Mouse (Mus musculus): ENCODE data around the gene Myh6.

Myh6 gene

DNA sequence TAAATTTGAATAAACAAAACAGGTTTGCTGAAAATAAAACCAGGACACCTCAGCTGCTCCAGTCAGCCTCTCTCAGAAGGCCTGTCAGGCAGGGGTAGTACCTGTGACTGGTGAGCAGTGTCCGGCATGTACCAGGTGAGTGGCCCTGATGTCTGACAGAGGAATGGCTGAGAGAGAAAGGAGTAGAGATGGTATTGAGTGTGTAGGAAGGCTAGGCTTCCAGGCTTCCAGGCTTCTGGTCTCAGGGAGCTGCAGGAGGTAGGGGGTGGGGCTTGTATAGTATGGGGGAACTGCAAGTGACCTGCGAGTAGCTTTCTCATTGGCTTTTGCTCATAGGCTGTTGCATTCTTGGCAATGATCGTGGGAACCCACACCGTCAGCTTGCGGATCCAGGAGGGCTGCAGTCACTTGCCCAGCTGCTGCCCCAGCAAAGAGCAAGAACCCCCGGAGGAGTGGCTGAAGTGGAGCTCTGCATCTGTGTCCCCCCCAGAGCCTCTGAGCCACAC lies 34.0 kb downstream of the Myh6 start, which contains the start of gene Il25:
TSS of gene Il25 (plus strand) at position 51 of the 506 bp plus-strand sequence.
- DNase-seq (ENCODE audit: low spot score): no peak

DNA sequence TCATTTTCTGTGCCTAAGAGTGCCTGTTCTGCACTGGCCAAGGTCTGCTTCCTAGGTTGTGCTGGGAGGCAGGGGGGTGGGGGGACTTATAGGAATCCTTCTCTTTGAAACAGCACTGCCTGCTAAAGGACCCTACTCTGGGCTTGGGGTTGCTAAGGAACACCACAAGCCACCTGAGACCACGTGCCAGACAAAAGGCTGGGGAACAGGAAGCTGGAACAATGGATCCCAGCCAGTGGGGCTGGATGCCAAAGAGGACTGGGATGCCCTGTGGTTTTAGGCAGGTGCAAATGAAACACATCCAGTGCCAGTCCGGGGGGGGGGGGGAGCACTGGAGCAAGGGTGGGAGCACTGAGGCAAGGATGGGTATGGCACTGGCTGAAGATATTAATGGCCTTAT lies 36.3 kb downstream of the Myh6 start:
- no peak for DNase-seq (ENCODE audit: low spot score)

DNA sequence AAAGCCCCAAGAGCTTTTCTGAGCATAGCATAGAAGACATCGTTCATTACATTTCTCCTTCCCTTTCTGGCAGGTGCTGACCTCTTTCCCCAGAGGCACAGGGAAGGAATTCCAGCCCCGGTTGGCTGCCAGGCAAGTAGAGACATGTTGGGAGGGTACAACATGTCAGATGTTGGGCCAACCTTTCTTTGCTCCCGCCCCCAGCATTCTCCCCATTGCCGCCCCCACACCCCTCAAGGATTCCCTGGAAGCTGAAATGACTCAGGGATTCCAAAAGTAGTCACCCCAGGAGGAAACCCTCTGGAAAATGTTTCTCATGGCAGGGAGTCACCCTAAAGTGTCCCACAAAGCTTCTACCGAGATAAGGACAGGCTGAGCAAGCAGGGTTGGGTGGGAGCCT lies 36.9 kb downstream of the Myh6 start:
- no peak for DNase-seq (ENCODE audit: low spot score)

DNA sequence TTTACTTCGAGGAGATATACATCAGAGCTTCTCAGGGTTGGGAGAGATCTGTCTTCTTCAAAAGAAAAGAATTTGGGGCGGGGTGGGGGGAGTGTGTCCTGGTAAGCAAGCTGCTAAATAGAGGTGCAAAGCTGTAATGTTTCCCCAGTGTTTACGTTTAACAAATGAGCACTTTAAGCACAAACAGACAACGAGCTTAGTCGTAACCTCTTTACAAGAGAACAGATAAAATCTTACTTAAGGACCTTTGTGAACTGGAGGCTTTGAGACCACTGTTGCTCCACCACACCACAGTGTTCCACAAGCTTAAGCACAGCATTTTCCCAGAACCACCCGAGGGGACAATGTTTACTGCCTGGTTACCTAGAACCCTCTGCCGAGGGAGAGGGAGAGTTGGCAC lies 39.4 kb downstream of the Myh6 start:
- no peak for DNase-seq (ENCODE audit: low spot score)

DNA sequence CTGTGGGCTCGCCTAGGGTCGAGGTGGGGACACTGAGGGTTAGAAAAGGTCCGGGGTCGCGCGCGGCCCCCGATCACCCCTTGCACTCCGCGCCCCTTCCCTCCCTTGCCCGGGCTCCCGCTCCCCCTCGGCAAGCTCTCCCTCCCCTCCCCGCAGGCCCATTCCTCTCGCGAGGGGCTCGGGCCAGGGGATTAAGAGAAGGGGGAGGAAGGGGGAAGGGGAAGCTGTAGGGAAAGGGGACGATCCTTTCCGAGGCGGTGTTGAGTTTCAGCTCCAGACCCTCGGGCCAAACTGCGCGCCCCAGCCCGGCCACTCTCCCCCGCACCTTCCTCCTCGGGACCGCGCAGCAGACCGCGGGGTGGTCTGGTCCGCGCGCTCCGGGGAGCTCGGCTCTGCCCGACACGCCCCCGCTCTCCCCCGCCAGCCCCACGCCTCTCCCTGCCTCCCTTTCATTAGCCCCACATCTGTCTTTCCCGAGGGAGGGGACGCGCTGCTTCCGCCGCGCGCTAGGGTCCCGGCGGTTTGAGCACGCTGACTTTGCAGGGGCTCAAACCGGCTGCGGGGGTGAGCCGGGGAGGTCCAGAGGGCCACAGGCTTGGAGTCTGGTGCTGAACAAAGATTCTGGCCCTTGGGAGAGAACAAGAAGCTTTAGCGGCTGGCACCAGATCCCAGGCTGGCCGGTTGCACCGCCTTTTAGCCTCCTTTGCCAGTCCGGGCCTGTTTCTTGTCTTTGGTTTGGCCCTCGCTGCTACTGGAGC lies 40.1 kb downstream of the Myh6 start:
- peak; percentile 66 for DNase-seq (ENCODE audit: low spot score)

DNA sequence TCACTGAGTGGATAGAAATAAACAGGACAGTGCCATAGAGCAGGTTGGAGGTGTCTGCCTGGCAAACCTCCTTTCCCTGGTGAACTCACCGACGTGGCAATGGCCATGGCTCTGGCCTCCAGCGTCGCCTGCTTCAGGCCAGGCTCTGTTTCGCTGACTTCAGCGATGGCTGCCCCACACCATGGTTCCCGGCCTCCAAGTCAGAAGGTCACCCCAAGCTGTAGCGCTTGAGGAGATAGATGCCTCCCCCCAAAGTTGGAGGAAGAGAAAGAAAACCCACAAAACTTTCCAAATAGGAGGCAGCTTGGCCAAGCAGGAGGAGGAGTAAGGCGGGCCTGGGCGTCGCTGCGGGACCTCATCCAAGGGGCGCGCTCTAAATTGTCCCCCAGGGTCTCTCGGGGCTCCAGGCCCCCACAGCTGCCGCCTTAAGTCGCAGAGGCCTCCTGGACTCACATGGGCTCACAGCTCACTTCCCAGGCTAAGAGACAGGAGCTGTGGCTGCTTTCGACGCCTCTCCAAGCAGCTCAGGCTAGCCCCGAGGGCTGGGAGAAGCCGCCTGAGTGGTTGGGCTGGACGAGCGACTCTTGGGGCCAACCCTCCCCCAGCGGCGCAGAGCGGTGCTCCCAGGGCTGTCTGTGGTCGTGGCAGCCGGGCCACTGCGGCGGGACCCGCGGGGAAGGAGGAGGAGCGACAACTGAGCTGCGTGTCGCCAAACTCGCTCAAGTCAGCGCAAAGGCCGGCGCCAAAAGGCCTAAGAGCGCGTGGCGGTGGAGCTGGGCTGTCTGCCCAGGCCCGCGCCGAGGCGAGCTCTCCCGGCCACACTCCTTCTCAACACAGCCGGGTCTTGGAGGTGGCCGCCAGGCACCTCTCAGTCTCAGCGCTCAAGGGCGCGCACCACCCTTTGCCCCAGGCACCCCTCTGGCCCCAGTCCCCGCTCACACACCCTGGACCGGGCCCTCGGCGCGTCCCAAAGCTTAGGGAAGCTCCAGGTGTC lies 41.1 kb downstream of the Myh6 start, which contains the start of gene Efs:
TSS of gene Efs (minus strand) at position 778 of the 994 bp plus-strand sequence.
- DNase-seq (ENCODE audit: low spot score): peak; percentile 65

DNA sequence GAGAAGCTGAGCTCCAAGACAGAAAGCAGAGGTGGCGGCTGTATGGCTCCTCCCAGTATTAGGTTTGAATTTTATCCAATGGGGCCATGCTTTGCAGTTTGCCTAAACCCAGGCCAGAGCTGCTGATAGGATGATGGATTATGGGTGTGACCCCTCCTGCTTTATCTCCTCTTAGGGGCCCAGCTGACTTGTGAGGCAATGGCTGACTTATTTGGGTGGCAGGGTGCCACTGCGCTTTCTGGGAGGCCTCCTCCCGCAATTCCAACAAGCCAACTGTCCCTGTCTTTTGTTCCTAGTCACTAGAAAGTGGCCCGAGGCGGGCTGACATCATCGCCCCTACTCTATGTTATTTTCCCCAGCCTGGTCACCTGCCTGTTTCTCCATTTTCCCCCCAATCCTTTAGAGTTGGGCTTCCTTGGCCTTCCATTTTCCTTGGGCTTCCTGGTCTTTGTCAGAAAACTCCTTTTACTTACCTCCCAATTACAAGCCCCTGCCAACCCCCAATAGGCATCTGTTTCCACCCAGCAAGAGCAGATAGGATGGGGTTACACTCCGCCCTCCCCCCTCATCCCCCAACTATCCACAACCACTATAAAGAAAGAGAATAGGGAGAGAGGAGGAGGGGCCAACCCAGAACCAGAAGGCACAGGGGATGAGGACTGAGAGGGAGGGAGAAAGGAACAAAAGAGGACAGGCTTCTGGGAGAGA lies 41.9 kb downstream of the Myh6 start:
- peak; percentile 33 for DNase-seq (ENCODE audit: low spot score)

DNA sequence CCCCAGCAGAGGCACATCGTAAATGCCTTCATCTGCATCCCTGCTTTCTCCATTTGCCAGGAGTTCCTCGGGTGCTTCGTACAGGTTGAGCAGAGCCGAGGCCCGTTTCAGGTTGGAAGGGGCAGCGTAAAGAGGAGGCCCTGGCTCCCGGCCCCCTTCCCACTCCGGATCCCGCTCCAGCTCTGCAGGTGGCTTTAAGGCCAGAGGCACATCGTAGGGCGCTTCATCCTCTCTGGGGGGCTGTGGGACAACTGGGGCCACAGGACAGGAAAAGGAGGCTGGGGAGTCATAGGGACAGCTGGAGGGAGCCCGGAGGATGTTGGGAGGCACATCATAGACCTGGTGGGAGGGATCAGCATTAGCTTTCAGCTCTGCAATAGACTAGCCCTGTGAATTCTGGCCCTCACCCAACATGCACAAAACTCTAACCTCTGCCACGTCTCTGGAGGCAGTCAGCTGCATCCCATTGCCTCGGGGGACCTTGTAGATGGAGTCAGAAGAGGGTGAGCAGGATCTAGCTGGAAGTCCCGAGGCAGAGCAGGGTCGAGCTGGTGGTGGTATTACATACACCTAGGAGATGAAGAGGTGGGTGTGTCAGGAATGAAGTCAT lies 46.5 kb downstream of the Myh6 start:
- no peak for DNase-seq (ENCODE audit: low spot score)

DNA sequence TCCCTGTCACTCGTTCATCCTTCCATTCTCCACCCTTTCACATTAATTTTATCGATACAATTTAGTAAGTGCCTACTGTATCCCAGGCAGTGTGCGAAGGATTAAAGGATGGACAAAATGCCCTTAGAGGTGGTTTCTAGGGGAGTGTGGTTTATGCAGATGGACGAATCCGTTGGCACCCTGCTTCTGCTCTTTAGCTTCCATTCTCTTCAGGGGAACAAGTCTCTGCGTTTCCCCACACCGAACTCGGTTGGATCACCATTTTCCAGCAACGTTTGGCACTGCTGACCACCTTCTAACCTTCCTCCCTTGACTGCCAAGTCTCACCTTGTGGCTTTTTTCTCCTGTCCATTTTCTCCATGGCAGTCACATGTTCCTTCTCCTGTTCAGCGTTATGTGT lies 53.4 kb downstream of the Myh6 start:
- no peak for DNase-seq (ENCODE audit: low spot score)

DNA sequence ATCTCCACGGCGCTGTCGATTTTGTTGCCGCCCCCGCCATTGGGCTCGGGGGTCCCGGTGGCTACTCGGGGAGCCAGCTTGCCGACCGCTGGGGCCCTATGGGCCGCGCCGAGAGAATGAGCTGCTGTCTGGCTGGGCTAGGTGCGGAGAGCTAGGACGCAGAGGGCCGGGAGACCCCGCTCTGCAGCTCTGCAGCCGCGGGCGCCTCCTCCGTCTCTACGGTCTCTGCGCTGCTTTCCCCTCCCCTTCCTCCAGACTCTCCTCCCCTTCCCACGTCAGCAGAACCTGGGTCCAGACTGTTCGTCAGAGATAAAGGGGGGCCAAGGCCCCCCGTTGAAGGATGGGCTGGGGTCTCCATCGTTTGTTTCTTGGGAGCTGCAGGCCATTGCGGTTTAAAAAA lies 53.8 kb downstream of the Myh6 start, which contains the start of gene Slc22a17:
TSS of gene Slc22a17 (minus strand) at position 247 of the 400 bp plus-strand sequence.
- peak; percentile 75 for DNase-seq (ENCODE audit: low spot score)

DNA sequence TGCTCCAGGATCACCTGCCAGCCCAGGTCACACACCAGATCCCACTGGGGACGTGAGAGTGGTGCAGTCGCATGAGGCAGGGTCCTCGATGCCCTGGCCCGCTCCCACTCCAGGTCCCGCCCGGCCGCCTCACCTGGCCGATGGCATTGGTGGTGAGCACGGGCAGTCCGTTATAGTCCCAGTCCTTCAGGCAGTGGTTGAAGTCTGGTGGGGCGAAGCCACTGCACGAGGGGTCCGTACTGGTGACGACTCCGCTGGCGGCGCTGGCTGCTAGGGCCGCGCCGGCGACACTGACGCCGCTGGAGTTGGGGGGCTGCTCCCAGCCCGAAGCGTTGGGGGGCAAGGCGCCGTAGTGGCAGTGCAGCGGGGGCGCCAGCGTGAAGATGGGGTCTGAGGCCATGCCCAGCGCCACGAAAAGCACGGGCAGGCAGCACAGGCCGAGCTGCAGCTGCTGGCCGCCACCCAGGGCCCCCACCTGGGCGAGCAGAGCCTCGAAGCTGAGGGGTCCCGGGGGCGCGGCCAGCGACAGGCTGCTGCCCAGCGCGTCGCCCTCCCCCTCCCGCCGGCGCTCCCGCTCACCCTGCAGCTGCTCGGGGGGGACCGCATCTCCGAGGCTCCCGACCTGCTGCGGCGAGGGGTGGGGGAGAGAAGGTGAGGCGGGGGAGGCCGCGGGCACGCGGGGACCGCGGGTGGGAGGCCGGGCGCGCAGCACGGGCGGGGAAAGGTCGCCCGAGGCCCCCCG lies 54.4 kb downstream of the Myh6 start:
- DNase-seq (ENCODE audit: low spot score): peak; percentile 22

DNA sequence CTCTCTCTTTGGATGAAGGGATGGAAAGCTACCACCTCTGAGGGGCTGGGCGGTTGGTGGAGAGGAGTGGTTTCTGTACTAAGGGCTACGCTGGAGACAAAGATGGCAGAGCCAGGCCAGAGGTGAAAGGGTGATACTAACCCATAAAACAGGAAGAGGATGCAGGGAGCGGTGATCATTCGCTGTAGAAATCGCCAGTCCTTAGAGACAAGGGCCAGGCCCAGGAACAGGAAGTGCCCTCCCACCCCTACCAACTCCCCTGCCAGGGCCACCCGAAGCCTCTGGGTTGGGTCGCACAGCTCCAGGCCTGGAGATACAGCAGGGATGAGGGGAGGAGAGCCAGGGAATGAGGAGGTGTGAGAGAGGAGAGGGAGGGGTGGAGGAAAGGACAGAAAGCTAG lies 58.0 kb downstream of the Myh6 start:
- no peak for DNase-seq (ENCODE audit: low spot score)

DNA sequence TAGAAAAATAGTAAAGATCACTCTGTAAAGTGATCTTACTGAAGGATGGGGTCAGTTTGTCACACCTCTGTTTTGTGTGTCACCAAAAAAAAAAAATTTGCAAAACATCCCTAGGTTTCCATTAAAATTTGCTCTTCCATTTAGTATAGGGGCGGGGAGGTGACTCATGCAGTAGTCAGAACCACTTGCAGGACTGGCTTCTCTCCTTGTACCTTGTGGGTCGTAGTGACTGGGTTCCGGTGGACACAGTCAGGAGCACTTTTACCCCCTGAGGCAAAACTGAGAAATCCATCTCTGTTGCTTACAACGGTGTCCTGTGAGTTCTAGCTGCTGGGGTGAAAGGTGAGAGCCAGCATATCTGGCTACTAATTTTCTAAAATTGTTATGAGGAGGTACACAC lies 63.1 kb downstream of the Myh6 start:
- DNase-seq (ENCODE audit: low spot score): no peak

DNA sequence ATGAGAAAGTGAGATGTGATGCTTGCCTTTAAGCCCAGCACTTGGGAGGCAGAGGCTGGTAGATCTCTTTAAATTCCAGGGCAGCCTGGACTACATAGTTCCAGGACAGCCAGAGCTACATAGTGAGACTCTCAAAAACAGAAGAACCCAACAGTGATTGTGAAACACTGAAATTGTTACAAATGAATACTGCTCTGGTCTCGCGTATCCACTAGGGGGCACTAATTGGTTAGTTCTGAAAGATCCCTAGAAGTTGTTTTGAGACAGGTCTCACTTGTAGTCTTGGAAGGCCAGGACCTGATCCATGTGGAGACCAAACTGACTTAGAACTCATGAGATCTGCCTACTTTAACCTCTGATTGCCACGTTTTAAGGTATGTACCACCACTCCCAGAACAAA lies 66.3 kb downstream of the Myh6 start:
- no peak for DNase-seq (ENCODE audit: low spot score)

DNA sequence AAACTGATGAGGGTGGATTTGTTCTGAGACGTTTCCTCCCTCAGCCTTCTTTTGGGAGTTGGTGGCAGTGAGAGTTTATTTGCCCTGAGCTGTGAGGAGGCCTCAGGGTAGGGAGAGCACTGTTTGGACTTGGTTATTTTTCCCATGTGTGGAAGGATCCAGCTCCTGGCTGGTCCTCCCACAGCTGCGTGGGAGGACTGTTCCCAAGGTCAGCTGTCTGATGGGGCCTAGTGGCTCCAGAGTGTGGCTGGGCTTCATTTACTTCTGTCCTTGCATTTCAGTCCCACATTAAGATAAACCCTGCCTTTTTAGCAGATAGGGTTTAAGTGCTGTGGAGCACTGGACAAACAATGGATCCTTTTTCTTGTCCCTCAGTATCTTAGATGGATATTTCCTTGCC lies 69.3 kb downstream of the Myh6 start:
- peak; percentile 73 for DNase-seq (ENCODE audit: low spot score)

DNA sequence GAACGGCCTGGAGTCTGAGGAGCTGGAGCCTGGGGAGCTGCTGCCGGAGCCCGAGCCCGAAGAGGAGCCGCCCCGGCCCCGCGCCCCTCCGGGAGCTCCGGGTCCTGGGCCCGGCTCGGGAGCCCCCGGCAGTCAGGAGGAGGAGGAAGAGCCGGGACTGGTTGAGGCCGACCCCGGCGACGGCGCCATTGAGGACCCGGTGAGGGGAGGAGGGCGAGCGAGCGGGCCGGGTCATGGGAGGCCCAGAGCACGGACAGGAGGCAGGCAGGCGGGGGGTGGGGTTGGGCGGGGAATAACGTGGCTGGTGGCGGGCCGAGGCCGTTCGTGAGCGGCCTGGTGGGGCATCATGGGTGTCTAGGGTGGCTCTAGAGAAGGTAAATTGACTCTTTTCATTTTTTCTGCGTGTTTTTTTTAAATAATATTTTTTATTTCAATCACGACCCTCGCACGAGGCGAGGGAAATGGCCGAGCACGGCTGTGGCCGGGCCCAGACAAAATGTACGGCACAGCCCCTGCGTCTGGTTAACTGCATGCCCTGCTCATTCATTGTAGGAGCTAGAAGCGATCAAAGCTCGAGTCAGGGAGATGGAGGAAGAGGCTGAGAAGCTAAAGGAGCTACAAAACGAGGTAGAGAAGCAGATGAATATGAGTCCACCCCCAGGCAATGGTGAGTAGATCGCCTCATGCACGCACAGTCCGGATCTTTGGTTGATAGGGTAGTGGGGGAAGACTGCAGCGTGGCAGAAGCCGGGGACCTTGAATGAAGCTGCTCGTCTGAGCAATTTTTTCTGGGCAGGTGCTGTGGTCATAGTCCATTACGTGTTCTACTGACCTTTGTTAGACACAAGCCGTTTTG lies 72.2 kb downstream of the Myh6 start:
- peak; percentile 74 for DNase-seq (ENCODE audit: low spot score)

DNA sequence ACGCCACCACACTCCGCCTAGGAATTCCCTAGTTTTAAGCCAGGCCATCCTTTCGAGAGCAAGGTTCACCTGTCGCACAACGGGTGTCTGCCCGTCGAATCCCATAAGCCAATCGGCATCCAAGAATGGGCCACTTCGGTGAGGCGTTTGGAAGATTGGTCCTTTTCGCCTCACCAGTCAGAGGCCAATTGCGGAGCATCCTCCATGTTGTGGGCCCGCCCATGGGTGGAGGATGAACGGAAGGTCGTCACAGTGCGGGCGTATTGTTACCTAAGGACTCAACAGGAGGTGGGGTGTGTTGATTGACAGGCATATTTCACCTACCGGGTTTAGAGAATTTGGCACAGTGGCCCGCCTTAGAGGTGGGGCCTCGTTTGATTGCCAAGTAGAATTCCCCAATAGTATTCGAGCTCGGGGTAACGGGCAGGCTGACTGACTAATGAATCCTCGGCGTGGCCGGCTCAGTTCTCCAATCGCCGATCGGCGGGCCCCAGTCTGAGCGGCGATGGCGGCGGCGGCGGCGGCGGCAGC lies 73.0 kb downstream of the Myh6 start:
- peak; percentile 96 for DNase-seq (ENCODE audit: low spot score)

DNA sequence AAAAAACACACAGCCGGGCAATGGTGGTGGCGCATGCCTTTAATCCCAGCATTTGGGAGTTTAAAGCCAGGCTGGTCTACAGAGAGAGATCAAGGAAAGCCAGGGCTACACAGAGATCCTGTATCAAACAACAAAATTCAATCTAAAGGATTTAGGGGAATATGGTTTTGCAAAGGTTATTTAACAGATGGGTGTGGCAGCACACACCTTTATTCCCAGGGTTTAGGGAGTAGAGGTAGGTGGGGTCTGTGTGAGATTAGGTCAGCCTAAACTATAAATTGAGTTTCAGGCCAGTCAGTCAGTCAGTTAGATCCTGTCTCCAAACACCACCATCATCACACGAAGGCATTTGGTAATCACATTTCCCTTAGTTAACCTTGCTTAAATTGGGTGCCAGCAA lies 74.5 kb downstream of the Myh6 start, which contains the start of gene Pabpn1:
TSS of gene Pabpn1 (plus strand) at position 301 of the 400 bp plus-strand sequence.
- no peak for DNase-seq (ENCODE audit: low spot score)

Measured in ovary, postnatal 36 days (tissue).